Mouse (Mus musculus) embryonic facial prominence, embryonic 12.5 days (tissue): ENCODE measurements around the gene Ckb. TPM values are rescaled to one million over a fixed set of nuclear protein-coding genes. Genes with fewer than 3 reads are reported as not detected.
"Not testable (repeated sequence)": the region's sequence is repeated elsewhere in the genome, so short reads cannot be mapped to it uniquely, and the experiment has no call there.

ENCODE experiments used
- ATAC-seq: fragments of 200-750 bp; cut with Nextera tagmentation; 2 replicates; pipeline ENCODE4 v1.8.0; 2017; ENCODE audit not compliant: insufficient number of reproducible peaks, insufficient read depth, low FRiP score, low TSS enrichment
- H3K27ac ChIP-seq: fragments of 300-500 bp; sonication (generic); 2 replicates; pipeline ENCODE4 v1.5.1; 2016; ENCODE audit warnings: mild to moderate bottlenecking
- H3K27me3 ChIP-seq: fragments of 300-500 bp; sonication (generic); 2 replicates; pipeline ENCODE4 v1.6.1; 2016; ENCODE audit warnings: mild to moderate bottlenecking, moderate library complexity
- H3K36me3 ChIP-seq: fragments of 300-500 bp; sonication (generic); 2 replicates; pipeline ENCODE4 v1.6.1; 2016; ENCODE audit warnings: mild to moderate bottlenecking
- H3K4me1 ChIP-seq: fragments of 300-500 bp; sonication (generic); 2 replicates; pipeline ENCODE4 v1.6.1; 2016
- H3K4me2 ChIP-seq: fragments of 300-500 bp; sonication (generic); replicated peaks from 2 replicates; pipeline ENCODE4 v1.6.1; 2016; ENCODE audit warnings: mild to moderate bottlenecking, moderate library complexity
- H3K4me3 ChIP-seq: fragments of 300-500 bp; sonication (generic); 2 replicates; pipeline ENCODE4 v1.5.1; 2016; ENCODE audit warnings: mild to moderate bottlenecking
- H3K9ac ChIP-seq: fragments of 300-500 bp; sonication (generic); 2 replicates; pipeline ENCODE4 v1.6.1; 2016; ENCODE audit warnings: mild to moderate bottlenecking, moderate library complexity
- H3K9me3 ChIP-seq: fragments of 300-500 bp; sonication (generic); 2 replicates; pipeline ENCODE4 v1.6.1; 2016; ENCODE audit warnings: mild to moderate bottlenecking, moderate library complexity
- WGBS: fragments of 180-500 bp; shearing (Covaris S2); methylation state at CpG from one replicate; pipeline ENCODE4 v1.1.7; 2016; 5-methylcytosine and 5-hydroxymethylcytosine counted together
- polyA plus RNA-seq: library from polyadenylated mRNA; unstranded; fragments of >200 nt; fragmentation: Nextera tagmentation; extraction: Ambion mirVana; gene quantifications from 2 replicates; pipeline ENCODE4 v1.2.1, GENCODE M21; 2016

Ckb gene
- polyA plus RNA-seq, 1 experiment from 2014 or later: 339 TPM

DNA sequence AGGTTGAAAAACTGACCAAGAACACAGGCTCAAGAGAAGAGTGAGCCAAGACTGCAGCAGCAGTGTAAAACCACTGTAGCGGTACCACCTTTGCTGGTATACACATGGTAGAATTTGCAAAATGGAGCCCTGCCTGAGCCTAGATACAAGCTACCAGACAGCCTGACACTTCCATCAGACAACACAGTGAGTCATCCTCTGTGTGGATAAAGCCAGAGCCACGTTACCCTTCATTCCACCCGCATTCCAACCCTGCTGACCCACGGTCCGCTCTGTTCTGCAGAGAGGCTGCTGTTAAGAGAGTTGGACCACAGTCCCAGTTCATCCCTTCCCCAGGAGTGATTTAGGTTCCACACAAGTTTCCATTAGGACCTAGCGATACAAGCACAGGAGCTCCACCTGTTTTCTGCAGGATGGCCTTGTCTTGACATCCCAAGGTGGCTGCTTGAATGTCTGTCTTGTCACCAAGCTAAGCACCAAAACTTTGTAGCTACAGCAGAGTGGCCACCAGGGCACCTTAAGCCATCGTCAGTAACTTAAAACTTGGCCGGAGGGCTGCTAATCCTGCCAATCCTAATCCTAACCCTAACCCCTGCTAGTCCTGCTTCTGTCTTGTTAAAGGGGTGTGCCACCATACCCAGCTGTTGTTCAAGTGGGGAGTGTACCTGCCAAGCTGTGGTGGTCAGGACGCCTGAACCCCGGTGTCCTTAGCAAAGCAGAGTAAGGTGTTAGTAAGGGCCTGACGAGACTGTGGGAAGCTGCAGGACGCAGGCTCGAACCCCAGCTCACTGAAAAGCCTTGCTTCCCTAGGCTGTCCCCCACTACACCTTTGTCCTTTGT lies 6.9 kb downstream of the Ckb start:
- peaks cover 6% of the 10 kb centered on the region; the same call in 1 of the 2 replicates for H3K36me3 ChIP-seq
- H3K4me2 ChIP-seq: no peak overlapping the region
- no peak overlapping the region for H3K27ac ChIP-seq
- peaks cover 20% of the 10 kb centered on the region for H3K4me1 ChIP-seq
- peaks cover 9% of the 10 kb centered on the region for H3K27me3 ChIP-seq
- H3K9ac ChIP-seq: no peak overlapping the region; the same call in 1 of the 2 replicates
- WGBS: 78% methylated on average over 13 of the region's 13 CpGs
- no peak overlapping the region for H3K4me3 ChIP-seq
- ATAC-seq: no peak
- no peaks in the 10 kb centered on the region for H3K9me3 ChIP-seq

DNA sequence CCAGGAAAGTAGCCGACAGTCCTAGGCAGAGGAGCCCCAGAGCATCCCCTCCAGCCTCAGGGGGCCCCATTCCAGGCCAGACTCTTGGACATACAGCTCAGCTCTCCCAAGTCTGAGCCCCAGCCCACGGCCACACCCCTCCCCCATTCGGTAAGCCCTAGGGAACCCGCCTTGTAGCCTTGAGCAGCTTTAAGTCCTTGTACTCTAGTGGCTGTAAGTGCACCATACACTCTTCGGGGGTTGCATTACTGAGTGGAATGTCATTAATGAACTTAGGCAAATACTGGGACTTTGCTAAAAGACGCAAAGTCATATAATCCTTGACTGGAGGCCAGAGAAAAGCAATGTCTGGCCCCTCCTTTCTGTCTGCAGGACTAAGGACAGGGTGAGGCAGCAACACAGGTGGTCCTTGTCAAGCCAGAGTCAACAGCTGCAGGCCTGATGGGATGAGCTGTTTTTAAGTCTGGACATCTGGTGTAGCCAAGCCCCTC lies 7.9 kb downstream of the Ckb start:
- Histone ChIP-seq H3K9ac (no peak overlapping the region), H3K36me3 (peaks cover 13% of the 10 kb centered on the region), H3K27ac (peak overlapping the region; percentile 47), H3K9me3 (no peaks in the 10 kb centered on the region), H3K4me3 (no peak overlapping the region), H3K4me2 (no peak overlapping the region), H3K27me3 (no peaks in the 10 kb centered on the region), H3K4me1 (peaks cover 18% of the 10 kb centered on the region)
- 35% methylated on average over 6 of the region's 6 CpGs for WGBS
- ATAC-seq: peak; percentile 17; the same call in 1 of the 2 replicates

DNA sequence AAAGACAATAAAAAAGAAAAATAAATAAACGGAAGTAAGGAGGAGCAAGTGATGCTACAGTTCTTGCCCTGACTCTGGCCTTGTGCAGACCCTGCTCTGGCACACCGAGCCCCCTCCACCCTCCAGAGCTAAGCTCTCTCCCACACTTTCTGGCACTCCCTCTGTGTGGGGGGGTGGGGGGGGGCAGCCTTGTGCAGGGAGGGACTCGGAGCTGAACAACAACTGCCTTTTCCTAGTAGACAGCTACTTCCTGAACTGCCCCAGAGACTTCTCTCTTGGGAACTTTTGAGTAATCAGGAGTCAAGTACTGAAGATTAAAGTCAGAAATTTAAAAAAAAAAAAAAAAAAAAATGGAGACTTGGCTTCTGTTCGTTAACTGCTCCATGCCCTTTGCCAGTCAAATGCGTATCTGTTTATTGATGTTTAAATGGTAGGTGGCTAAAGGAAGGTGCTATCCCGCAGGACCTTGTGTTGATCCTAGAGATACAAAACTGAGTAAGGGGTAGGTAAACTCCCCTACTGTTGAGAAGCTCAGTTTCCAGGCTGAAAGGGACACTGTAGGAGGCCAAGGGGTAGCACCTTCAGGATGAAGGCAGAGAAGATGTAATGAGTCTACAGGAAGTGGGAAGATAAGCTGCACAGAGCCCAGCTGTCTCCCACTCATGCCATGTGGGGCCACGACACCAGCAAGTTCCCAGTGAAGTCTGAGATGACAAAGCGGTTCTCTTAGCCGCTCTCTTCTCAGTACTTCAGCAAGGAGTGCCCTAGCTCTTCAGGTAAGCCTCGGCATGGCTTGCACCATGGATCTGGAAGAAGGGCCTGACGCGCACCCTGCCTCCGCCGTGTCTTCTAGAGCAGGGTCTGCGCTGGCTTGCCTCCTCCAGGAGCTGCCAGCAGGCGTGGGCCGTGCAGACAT lies 8.7 kb downstream of the Ckb start:
- no peak; the same call in 1 of the 2 replicates for ATAC-seq
- Histone ChIP-seq H3K9ac (no peak overlapping the region), H3K27ac (peak overlapping the region; percentile 47), H3K4me2 (no peak overlapping the region), H3K27me3 (no peaks in the 10 kb centered on the region), H3K4me3 (no peak overlapping the region), H3K4me1 (peaks cover 11% of the 10 kb centered on the region), H3K9me3 (no peaks in the 10 kb centered on the region), H3K36me3 (peaks cover 16% of the 10 kb centered on the region)
- WGBS: 63% methylated on average over 17 of the region's 17 CpGs

DNA sequence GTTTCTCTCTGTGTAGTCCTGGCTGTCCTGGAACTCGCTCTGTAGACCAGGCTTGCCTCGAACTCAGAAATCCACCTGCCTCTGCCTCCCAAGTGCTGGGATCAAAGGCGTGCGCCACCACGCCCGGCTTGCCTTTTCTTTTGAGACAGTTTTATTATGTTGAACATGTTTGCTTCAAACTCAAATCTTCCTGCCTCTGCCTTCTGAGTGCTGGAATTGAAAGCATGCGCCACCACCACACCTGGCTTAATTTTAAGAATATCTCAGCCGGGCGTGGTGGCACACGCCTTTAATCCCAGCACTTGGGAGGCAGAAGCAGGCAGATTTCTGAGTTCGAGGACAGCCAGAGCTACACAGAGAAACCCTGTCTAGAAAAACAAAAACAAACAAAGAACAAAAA lies 10.6 kb downstream of the Ckb start:
- not testable (repeated sequence) for H3K4me2 ChIP-seq, H3K9ac ChIP-seq, H3K4me3 ChIP-seq, ATAC-seq, H3K9me3 ChIP-seq, H3K27me3 ChIP-seq, H3K27ac ChIP-seq
- 98% methylated on average over 11 of the region's 11 CpGs for WGBS
- peaks cover 29% of the 10 kb centered on the region for H3K36me3 ChIP-seq
- H3K4me1 ChIP-seq: peaks cover 10% of the 10 kb centered on the region

DNA sequence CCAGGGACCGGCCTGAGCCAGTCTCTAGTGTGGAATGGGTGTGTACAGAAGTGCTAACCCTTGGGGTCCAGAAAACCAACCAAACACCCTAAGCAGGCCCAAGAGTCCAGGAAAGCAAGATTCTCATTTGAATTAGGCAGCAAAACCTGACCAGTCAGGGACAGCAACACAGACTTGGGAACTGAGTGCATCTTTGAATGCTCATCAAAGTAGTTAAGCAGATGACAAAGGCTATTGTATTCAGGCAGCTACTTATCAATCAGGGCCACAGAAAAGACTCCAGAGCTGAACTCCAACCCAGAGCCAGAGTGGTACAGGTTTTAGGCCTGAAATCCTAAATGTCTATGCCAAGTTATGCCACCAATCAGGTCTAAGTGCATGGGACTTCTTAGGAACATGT lies 11.5 kb downstream of the Ckb start:
- H3K27ac ChIP-seq: no peak overlapping the region
- no peak overlapping the region for H3K4me2 ChIP-seq
- no peaks in the 10 kb centered on the region for H3K27me3 ChIP-seq
- 100% methylated on average over 1 of the region's 1 CpGs for whole genome bisulfite sequencing
- H3K9ac ChIP-seq: no peak overlapping the region
- ATAC-seq: no peak
- peaks cover 38% of the 10 kb centered on the region for H3K36me3 ChIP-seq
- H3K4me3 ChIP-seq: no peak overlapping the region
- H3K9me3 ChIP-seq: no peaks in the 10 kb centered on the region
- H3K4me1 ChIP-seq: peaks cover 10% of the 10 kb centered on the region

DNA sequence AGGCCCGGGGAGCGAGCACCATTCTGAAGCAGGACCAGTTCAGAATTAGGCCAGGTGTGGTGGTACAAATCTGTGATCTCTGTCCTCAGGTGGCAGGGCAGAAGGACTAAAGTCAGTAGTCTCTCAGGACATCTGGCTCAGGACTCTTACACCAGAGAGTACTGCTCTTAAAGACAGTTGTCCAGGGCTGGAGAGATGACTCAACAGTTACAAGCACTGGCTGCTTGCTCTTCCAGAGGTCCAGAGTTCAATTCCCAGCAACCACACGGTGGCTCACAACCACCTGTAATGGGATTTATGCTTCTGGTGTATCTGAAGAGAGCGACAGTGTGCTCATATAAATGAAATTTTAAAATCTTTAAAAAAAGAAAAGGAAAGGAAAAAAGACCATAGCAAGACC lies 12.8 kb downstream of the Ckb start:
- no peak overlapping the region for H3K27ac ChIP-seq

DNA sequence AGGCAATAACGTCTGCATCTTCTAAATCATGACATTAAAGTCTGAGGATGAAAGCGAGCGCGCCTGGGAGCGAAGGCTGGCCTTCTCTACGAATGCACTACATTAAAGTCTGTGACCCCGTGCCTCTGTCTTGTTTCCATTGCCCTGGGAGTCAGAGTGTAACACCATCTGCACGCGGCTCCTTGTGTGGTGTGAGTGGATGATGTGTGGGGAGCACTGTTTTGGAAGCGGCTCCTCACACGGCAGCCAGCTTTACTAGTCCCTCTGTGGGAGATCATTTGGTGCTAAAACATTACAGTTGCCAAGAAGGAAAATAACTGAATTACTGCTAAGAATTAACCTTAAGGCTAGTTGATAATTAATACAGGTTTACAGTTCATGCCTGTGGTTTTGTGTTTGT lies 16.4 kb downstream of the Ckb start:
- no peak overlapping the region for H3K9ac ChIP-seq
- no peak overlapping the region for H3K4me3 ChIP-seq
- ATAC-seq: no peak
- H3K27ac ChIP-seq: no peak overlapping the region
- no peak overlapping the region for H3K4me2 ChIP-seq
- H3K4me1 ChIP-seq: no peaks in the 10 kb centered on the region
- H3K36me3 ChIP-seq: peaks cover 68% of the 10 kb centered on the region
- WGBS: 91% methylated on average over 11 of the region's 11 CpGs
- no peaks in the 10 kb centered on the region for H3K27me3 ChIP-seq
- no peaks in the 10 kb centered on the region for H3K9me3 ChIP-seq

More for the DNA sequence above, 12.8 kb downstream of the Ckb start:
- Histone ChIP-seq H3K9me3 (no peaks in the 10 kb centered on the region), H3K4me3 (no peak overlapping the region), H3K9ac (no peak overlapping the region), H3K36me3 (peaks cover 50% of the 10 kb centered on the region), H3K4me2 (no peak overlapping the region), H3K4me1 (peaks cover 9% of the 10 kb centered on the region), H3K27me3 (no peaks in the 10 kb centered on the region)
- WGBS: 96% methylated on average over 4 of the region's 4 CpGs
- no peak for ATAC-seq

DNA sequence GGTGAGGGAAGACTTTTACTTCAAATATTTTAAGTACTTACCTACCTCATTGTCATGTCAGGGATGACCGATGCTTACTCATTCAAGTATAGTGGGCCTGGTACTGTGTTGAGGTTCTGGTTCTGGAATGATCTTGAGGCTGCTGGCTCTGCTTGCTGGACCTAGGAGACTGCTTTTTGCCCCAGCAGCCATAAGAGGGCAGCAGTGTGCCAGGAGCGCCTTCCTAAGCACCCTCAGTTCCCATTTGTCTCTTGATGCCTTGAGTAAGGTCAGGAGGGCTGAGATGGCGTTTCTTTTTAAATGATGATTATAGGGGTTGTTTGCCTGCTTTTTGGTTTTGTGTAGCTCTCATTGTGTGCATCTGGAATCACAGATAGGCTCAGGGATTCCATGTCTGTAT lies 18.7 kb downstream of the Ckb start:
- no peak overlapping the region for H3K9ac ChIP-seq
- peaks cover 76% of the 10 kb centered on the region for H3K36me3 ChIP-seq
- no peak overlapping the region for H3K27ac ChIP-seq
- no peak overlapping the region for H3K4me3 ChIP-seq
- H3K4me1 ChIP-seq: no peaks in the 10 kb centered on the region
- no peaks in the 10 kb centered on the region for H3K27me3 ChIP-seq
- ATAC-seq: no peak
- H3K4me2 ChIP-seq: no peak overlapping the region
- WGBS: 42% methylated on average over 3 of the region's 3 CpGs
- H3K9me3 ChIP-seq: no peaks in the 10 kb centered on the region

DNA sequence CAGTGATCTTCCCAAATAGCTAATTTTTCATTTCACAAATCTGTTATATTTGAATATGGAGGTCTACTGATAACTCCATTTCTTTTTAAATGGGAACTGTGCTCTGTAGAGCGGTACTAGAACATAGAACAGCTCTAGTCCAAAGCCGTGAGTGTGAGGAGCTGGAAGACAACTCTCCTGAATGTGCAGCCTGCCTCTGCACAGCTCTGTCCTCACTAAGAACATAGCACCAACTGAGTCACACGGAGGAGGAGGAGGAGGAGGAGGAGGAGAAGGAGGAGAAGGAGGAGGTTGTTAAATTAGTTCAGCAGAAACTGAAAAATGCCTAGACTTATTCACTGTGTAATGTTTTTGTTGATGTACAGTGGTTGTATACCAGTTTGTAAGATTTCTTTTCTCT lies 19.2 kb downstream of the Ckb start:
- Histone ChIP-seq H3K9ac (no peak overlapping the region), H3K4me1 (no peaks in the 10 kb centered on the region), H3K27ac (no peak overlapping the region), H3K9me3 (no peaks in the 10 kb centered on the region), H3K4me2 (no peak overlapping the region), H3K4me3 (no peak overlapping the region), H3K27me3 (no peaks in the 10 kb centered on the region), H3K36me3 (peaks cover 80% of the 10 kb centered on the region)
- WGBS: 87% methylated on average over 3 of the region's 3 CpGs
- ATAC-seq: no peak

DNA sequence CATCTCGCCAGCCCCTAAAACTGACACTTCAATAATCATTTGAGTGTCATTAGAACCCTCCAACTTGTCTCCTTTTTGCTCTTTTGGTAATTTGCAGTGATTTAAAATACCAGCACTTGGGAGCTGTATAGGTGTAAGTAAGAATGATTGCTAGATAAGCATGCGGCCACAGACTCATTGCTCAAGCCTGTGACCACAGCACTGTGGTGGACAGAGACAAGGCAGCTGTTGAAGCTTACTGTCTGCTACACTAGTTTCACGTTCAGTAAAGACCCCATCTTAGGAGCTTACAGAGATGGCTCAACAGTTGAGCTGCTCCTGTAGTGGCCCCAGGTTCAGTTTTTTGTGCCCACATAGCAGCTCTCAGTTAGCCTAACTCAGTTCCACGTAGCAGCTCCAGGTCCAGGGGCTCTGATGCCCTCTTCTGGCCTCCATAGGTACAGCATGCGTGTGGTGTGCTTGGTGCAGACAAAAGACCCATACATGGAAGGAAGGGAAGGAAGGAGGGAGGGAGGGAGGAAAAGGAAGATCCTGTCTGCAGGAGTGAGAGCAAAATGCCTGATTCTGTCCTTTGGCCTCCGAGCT lies 24.0 kb downstream of the Ckb start:
- Histone ChIP-seq H3K9ac (no peak overlapping the region), H3K4me1 (no peaks in the 10 kb centered on the region), H3K4me3 (no peak overlapping the region), H3K4me2 (no peak overlapping the region), H3K27ac (no peak overlapping the region), H3K27me3 (no peaks in the 10 kb centered on the region), H3K9me3 (no peaks in the 10 kb centered on the region), H3K36me3 (peaks cover 84% of the 10 kb centered on the region)
- WGBS: 53% methylated on average over 6 of the region's 6 CpGs
- ATAC-seq: no peak
